Mouse (Mus musculus) thymus, postnatal 0 days (tissue): Measurements from ENCODE around the gene Clybl. TPM values are rescaled to one million over a fixed set of nuclear protein-coding genes. Genes with fewer than 3 reads are reported as not detected.

Source experiments
- DNase-seq: peaks from one replicate; pipeline ENCODE4 v3.0.0-alpha.2; 2015; ENCODE audit warnings: low spot score
- polyA plus RNA-seq: library from polyadenylated mRNA; unstranded; fragments of >200 nt; fragmentation: Nextera tagmentation; extraction: Ambion mirVana; gene quantifications from 2 replicates; pipeline ENCODE4 v1.2.1, GENCODE M21; 2015

The Clybl gene
- polyA plus RNA-seq, 1 experiment from 2014 or later: 8.8 TPM

DNA sequence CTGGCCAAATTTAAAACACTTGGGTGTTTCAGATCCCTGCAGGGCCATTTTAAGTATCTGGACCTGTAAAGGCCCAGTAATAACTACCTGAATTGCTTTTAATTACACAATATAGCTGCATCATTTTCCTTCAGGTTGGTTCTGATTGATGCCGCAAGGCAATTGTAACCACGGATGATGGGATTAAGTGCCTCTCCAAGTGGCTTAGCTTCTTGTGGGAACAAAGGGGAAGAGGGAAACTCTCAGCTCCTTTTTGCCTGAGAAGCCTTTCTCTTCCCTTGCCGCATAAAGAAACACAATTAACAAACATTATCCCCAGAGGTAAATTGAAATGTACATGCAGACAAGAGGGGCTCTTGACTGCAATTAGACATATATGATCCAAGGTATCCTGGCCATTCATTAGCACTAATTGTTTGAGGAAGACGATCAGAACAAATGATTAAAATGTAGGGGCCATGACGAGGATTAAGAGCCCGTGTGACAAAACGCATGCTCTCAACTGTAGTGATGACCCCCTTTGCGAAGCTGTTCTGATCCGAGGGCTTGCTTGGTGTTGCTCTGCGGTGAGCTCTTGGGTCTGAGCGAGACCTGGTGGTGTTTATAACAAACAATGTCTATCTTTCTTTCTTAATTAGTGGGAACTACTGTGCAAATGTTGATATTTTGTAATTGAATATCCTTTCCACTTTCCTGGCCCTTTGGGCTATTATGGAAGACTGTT, 116.0 kb downstream of the Clybl start:
- DNase-seq: no peak

DNA sequence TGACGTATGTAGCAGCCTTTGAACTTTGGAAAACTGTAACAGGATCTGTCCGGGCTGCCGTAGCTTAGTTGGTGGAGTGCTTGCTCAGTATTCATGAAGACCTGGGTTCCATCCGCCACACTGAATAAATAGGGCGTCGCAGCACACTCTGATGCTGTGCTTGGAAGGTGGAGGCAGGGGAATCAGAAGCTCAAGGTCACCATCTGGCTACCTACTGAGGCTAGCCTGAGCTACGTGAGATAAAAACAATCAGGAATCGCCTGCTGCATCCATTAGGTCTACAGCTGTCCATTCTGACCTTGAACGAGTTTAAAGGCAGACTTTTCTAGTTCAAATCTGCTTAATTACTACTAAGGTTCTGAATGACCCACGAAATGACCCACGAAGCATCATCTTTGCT, 118.8 kb downstream of the Clybl start:
- DNase-seq: no peak

DNA sequence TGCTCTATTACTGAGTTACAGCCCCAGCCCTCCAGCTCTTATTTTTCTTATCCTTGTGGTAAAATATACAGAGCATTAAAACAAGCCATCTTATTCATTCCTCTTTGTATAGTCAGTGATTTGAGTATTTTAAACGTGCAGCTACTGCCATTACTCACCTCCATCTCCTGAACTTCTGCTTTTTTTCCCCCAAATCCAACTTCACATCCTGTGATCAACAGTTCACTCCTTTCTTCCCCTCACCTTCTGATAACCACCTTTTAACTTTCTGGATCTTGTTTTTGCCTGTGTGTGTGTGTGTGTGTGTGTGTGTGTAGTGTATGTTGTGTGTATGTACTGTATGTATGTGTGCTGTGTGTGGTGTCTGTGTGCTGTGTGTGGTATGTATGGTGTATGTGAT, 122.3 kb downstream of the Clybl start:
- no peak for DNase-seq

DNA sequence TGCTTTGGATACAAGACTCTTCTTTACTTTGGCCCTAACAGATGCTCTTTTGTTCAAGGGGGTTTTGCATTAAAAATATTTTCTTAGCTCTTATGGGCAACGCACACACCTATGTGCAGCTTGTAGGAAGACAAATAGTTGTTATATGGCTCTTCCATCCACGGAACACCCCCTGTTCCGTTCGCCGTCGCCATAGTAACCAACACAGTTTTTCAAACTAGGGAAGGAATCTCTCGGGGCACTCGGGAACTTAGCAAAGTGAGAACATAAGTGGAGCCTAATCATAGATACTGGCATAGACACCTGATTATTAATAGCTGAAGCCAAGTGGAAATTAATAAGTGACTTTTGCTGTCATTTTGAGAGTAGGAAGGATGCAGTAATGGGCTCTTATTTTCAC, 123.6 kb downstream of the Clybl start:
- no peak for DNase-seq

DNA sequence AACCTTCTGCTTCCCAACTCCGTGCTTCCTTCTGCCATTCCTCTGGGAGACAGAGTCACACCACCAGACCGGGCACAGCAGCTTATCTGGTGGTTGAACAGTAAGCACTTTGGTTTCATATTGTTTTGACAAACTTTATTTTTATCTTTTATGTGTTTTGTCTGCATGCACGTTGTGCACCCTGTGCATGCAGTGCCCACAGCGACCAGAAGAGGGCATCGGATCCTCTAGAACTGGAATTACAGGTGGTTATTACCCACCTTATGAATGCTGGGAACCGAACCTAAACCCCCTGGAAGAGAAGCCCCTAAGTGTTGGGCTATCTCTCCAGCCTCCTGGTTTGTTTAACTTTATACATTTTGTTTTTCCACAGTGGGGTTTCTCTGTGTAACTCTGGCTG, 130.9 kb downstream of the Clybl start:
- no peak for DNase-seq

DNA sequence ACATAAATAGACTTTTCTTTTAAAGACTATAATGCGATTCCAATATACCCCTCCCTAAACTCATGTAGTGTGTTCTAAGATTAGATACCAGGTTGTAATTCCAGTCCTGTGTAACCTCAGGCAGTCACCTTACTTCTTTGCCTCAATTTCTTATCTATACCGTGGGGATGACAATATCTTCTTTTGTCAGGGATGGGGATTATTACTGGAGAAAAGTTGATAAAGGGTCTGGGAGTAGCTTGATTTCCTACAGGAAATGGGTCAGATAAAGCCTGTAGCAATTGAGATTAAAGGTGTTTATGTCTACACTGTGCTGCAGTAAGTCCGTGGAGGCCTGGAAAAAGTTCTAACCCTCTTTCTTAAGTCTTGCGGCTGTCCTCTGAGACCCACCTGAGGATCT, 131.8 kb downstream of the Clybl start:
- no peak for DNase-seq

DNA sequence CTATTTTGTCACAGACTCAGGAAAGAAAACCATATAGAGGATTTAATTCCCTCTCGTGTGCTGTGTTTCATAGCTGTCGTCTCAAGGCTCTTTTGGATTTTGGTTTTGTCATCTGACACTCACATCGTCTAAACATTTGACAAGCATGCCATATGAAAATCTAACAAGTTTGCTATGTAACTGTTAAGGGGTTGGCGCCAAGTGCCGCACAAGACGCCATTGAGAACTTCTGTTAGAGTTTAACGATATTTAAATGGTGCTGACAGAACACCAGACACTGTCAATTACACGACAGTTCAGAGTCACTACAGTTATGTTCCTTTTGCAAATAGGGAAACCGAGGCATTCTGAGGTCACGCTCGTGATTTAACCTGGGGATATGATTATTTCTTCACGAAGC, 134.2 kb downstream of the Clybl start:
- DNase-seq: no peak

DNA sequence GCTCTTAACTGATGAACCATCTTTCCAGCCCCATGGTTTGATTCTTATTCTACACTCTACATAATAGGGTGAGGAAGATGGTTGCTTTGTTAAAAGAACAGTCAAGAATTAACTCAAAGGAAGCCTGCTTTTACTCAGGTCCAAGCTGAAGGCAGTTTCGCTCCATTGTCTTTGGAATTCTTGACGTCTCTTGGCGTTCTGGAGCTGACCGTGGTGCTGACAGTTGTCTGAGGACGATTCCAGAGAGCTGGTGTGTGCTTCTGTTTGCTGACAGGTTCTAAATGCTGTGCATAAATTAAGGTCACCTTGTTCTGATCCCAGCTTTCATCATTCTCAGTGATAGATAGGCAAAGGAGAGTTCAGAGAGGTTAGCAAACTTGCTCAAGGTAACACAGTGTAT, 140.6 kb downstream of the Clybl start:
- no peak for DNase-seq

DNA sequence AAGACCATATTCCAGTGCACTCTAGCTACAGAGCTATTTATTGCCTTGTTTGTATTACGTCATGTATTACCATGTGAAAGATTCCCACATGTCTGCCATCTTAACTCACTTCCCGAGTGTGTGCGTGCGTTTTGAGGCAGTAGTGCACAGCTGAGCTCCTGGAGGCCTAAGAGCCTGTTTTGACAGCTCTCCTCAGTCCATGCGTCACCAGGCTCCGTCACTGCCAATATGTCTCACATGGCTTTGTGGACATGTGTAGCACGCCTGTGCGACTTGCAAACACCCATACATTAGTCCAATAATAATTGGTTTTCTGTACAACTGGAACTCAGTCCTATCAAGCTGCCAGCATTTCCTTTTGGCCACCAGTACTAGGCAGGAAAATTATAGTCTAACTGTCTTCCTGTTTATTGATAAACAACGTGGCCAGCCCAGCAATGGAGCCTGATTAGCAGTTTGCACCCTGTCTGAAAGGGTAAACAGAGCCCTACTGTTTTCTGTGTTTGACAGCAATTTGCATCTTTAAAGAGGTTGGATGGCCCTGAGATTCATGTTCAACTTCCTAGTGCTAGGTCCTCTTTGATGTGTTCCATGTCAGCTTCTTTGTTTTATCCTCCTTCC, 142.4 kb downstream of the Clybl start:
- DNase-seq: no peak

DNA sequence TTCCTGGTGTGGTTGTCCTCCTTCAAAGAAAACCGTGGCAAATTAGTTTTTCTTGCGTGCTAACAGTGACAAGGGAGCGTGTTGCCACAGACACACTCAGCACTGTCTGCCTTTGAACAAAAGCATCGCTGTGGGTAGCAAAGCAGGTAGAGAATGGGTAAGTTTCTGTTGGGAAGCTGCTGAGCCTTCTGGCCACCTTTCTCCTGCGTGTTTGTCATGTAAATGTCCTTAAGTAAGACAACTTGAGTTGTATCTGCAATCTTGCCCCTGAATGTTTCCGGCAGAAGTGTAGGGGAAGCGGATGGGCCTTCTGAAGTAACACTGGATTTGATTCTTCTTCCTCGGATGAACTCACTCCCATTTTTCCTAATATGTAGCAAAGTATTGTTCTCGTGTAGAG, 148.6 kb downstream of the Clybl start:
- no peak for DNase-seq

DNA sequence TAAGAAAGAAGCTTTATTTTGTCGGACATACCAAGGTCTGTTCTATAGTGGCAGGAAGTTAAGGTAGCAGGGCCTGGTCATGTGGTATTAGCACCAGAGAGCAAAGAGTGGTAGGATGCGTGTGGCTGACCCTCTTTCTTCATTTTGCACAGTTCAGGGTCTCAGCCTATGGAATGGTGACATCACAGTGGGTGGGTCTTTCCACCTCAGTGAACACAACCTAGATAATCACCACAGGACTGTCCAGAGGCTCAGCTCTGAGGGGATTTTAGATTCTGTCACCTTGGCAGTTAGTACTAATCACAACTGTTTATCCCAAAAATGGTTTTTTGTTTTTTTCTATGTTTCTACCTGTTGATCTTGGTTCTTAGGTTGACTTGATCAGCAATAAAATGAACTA, 149.2 kb downstream of the Clybl start:
- DNase-seq: no peak

DNA sequence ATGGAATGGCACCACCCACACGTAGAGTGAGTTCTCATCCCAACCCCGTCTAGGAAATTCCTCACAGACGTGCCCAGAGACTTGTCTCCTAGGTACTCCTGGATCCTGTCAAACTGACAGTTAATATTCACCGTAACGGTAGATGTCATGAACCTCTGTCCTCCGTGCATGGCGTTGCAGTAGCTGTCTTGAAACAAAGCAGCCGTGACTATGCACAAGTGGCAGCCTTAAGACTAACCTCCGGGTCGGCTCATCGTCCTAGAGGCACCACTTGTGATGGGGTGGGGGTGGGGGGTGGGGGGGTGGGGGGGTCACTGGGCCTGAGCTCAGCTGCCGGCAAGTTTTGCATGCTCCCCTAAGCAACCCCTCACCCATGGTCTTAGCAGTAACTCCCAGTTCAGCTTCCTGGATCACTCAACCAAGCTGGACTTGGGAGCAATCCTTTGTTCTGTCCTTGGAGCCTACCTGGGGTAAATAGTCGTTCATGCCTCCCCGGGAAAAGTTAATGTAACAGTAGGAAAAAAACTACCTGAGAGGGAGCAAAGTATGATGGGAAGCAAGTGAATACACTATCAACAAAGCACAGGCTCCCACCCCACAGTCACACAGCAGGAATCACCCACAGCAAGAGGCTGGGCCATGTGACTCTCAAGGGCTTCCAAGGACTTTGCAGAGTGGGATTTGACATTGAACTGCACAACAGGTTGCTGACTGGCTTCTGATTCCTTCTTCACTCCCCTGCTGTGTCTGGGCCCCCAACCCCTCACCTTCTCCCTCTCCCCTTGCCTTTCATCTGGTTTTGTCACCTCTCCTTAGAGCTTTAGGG, 150.3 kb downstream of the Clybl start:
- DNase-seq: no peak

DNA sequence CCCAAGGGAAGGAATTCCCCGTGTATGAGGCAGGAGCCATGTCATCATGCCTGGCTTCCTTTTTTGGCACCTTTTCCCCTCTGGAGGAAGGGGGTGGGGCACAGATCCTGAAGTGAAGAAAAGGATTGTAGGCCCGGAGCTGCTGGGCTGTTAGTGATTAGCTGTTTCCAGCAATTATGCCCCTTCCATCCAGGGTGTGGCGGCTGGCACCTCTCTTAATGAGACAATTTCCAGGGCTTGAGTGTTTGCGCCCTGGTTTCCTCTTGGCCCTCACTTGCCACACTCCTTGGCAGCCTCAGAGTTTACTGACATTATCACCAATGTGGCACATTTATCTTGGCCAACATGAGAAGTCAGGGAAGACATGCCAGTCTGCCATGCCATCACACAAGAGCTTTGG, 155.5 kb downstream of the Clybl start:
- no peak for DNase-seq

DNA sequence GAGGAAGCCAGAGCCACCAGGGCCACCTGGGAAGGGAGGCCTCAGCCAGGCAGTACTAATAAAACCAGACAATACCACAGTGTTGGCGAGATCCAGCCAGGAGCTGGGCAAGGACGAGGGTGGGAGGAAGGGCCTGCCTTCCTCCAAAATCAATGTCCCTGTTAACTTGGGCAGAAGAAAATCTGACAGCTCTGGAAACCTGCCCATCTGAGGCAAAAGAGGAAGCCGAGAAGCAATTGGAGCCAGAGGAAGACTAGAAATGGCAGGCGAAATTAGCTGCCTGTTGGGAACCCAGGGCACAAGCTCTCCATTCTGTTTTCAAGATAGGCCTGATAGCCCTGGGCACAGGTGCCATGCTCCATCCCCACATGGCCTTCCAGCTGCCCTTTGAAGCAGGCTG, 157.3 kb downstream of the Clybl start:
- DNase-seq: no peak

DNA sequence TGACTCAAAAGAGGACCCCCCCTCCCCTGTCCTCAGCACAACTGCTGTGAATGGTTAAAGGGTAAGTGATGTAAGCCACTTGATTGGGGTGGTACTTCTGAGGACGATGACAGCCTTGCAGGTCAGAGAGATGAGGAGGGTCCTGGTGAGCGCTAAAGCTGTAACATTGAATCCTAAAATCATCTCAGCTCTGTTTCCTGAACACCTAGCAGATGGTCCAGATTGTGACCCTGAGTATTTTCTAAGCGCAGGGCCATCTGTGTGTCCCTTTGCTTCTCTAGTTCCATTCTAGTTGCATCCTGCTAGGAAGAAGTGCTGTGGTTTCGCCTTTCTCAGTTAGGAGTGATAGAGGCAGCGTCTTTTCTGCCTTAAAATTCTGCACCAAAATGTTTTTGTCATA, 158.6 kb downstream of the Clybl start:
- DNase-seq: no peak

DNA sequence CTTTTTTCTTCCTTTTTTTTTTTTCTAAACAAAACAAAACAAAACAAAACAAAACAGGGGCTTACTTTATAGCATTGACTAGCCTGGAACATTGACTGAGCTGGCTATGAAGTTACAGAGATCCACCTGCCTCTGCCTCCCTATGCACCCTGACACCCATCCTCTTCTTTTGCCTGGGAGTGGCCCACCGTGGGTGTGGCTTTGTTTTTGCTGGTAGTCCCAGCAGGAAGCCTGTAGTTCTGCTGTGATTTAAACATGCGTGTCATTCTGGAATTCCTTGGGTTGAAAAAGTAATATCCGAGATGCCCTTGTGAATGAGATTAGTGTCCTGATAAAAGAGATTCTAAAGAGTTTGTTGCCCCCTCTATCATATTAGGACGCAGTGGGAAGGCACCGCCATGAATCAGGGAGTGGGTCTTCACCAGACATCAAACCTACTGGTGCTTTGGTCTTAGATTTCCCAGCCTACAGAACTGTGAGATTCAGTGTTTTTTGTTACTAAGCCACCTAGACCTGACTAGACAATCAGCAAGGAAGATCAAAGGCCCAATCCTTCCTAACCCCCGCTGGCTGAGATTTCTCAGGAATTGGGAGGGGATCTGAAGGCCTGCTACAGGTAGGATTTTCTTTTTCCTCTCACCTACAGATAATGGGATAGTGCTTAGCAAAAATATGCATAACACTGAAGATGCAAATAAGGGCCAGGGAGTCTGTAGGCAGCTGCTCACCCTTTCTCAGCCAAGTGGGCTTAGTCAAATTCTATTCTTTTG, 160.3 kb downstream of the Clybl start:
- DNase-seq: no peak

DNA sequence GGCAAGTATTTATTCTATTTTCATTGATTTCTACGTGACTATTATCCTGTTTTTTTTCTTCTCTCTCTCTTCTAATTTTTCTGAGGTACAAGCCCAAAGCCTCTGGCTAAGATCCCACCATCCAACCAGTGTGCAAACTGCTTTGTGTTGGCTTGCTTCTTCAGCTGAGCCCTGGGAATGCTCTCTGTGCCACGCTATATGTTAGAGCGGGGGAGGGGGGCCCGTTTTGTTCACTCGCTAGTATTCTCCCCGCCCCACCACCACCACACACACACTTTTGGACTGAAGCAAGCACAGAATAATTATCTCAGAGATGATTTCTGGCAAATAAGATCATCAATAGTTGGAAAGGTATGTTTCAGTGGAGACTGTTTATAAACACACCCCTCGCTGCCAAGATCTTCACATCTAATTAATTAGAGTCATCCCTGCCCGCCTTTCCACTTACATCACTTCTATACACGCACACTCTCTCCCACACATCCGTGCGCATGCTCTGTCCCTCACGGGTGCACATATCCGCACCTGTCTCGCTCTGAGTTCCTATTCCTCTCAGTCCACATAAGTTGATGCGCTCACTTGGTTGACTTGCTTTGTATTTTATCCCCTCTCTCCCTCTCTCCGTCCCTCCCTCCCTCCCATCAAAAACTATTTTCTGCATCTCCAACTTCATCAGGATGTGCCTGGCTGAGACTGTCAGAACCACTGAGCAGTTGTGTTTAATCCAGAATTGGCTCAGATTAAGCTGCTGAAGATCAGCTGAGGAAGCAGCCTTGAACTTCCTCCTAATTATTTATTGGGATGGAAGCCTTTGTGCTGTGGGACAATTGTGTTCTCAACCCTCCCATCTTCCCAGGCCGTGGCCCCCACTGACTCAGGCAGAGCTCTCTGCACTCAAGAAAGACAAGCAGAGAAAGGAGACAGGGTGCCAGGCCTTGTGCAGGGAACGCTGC, 163.0 kb downstream of the Clybl start:
- no peak for DNase-seq

DNA sequence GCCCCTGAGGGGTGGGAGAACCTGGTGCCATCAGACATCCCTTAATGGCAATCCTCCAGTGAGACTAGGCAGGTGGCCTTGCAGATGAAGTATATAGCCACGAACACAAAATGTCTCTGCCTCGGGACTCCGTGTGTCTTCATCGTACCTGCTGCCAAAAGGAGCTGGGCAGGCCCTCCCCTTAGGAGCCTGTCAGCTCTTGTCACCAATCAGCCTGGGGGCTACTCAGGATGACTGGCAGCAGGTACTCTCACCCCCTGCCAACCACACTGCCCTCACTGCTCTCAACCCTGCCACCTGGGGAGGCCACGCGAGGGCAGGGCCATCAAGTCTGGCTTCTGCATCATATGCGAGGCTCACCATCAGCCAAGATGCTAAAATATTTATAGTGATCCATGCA, 166.6 kb downstream of the Clybl start:
- no peak for DNase-seq

DNA sequence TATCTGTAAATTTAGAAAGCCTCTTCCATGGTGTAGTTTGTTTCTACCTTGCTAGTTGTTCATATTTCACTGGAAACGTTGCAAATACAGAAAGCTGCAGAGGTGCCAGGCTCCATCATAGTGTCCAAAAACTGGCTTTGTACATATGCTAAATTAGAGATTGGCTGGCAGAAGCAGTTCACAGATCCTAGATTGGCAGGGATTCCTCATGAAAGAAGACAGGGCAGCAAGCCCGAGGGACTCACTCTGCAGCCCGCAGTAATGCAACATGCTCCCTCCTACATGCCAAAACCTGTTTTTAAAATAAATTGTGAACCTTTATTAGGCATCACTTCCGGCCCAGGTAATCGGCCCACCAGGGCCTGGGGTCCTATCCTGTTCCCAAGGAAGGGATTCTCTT, 167.8 kb downstream of the Clybl start:
- no peak for DNase-seq

DNA sequence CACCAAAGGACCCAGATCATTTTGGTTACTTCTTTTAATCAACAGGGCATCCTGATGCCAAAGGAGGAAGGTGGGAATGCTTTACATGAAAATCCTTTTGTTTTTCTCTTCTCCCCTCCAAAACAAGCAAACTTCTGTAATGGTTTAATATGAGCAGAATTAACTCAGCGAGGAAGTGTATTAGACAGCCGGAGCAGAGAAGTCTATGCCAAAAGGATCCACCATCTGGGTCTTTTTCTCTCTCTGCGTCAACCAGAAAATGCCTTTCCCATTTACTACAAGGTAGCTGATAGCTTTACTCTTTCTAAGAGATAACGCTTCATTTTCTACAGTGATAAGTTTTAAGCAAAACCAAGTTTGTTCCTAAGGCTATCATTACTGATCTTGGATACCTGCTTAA, 168.3 kb downstream of the Clybl start:
- no peak for DNase-seq

DNA sequence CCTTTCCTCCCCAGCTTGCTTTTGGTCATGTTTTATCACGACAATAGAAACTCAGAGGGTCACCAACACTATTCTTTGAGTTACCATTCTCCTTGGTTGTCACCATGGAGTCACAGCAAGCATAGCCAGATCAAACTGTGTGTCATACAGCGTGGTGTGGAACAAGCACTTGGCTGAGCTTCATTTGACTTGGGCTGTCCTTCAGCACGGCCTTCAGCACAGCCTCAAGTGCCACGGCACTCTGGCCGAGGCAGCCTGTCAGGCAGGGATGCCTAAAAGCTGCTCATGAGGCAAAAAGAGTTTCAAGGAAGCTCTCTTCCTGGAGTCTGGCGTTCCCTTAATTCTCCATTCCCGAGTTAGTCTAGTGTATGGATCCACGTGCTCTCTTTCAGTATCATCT, 169.3 kb downstream of the Clybl start:
- no peak for DNase-seq
